In genomic region chr8:34469091-34469490, GRCm38 (mm10) we compare ENCODE assay signal across 26 mouse cellular contexts.
DNase-seq lines count a peak whose midpoint lies in the region; ATAC-seq and TF ChIP-seq lines count a peak whose summit lies in the region.
"Had no signal": no experiment of that assay in that cellular context is flagged by ENCODE, and none has a peak within 500 bp of the region (broad histone marks: within the 10 kb centered on the region; RNA-seq: fewer than 3 reads in every experiment).

No protein-coding gene starts in this region.

- peak overlapping the region; percentile 3; the same call in 1 of the 2 replicates for H3K27ac ChIP-seq in gastrocnemius, adult 2 months
- no peak overlapping the region for H3K27ac ChIP-seq in kidney, postnatal 0 days
- H3K27ac ChIP-seq: embryonic facial prominence, embryonic 13.5 days; embryonic facial prominence, embryonic 15.5 days; forebrain, embryonic 10.5 days; forebrain, embryonic 13.5 days had no signal

- intact Hi-C loops in gastrocnemius, adult 2 months (cut with DNase I) = no loop called here

- H3K27me3 ChIP-seq in kidney, postnatal 0 days (ENCODE audit: insufficient read depth, low read length) = no peaks in the 10 kb centered on the region
- H3K27me3 ChIP-seq: CH12.LX; embryonic facial prominence, embryonic 13.5 days; embryonic facial prominence, embryonic 15.5 days; forebrain, embryonic 13.5 days had no signal

- no peaks in the 10 kb centered on the region for H3K36me3 ChIP-seq in kidney, postnatal 0 days (ENCODE audit: insufficient read depth, low read length)
- H3K36me3 ChIP-seq: embryonic facial prominence, embryonic 13.5 days; embryonic facial prominence, embryonic 15.5 days; forebrain, embryonic 10.5 days; G1E had no signal

- no peak overlapping the region for H3K9ac ChIP-seq in kidney, postnatal 0 days (ENCODE audit: low read depth, low read length)
- H3K9ac ChIP-seq: embryonic facial prominence, embryonic 13.5 days; embryonic facial prominence, embryonic 15.5 days; forebrain, embryonic 13.5 days had no signal

- no peak for TF ChIP-seq CTCF in gastrocnemius, adult 2 months (IDR thresholded peaks at IDR 0.05)
- no peak for TF ChIP-seq CTCF in kidney, postnatal 0 days (IDR thresholded peaks at IDR 0.05; ENCODE audit: low read depth)

- H3K4me1 ChIP-seq in kidney, postnatal 0 days (replicated peaks; ENCODE audit: insufficient read depth, low read length) = peaks cover 5% of the 10 kb centered on the region

- H3K4me3 ChIP-seq in gastrocnemius, adult 2 months = no peak overlapping the region
- H3K4me3 ChIP-seq in kidney, postnatal 0 days (replicated peaks; ENCODE audit: low read depth, low read length) = no peak overlapping the region
- H3K4me3 ChIP-seq: embryonic facial prominence, embryonic 13.5 days; embryonic facial prominence, embryonic 15.5 days; erythroblast, embryonic 14.5 days; forebrain, embryonic 10.5 days; forebrain, embryonic 13.5 days had no signal

- H3K4me2 ChIP-seq in kidney, postnatal 0 days (ENCODE audit: low read length) = no peak overlapping the region
- H3K4me2 ChIP-seq: embryonic facial prominence, embryonic 13.5 days; embryonic facial prominence, embryonic 15.5 days; forebrain, embryonic 13.5 days had no signal

- ATAC-seq in kidney, postnatal 0 days (replicated peaks; ENCODE audit: low FRiP score, low read depth) = no peak
- ATAC-seq: CD4-positive, CD25-positive, alpha-beta regulatory T cell, adult 4 months; forebrain, embryonic 13.5 days; forebrain, embryonic 16.5 days had no signal

- no peaks in the 10 kb centered on the region for H3K9me3 ChIP-seq in kidney, postnatal 0 days (replicated peaks; ENCODE audit: low read length)
- H3K9me3 ChIP-seq: embryonic facial prominence, embryonic 13.5 days; embryonic facial prominence, embryonic 15.5 days; forebrain, embryonic 10.5 days had no signal

- 23% methylated on average over 2 of the region's 2 CpGs for WGBS in kidney, postnatal 0 days

- no peak for DNase-seq in gastrocnemius, adult 2 months
- DNase-seq in gastrocnemius, postnatal 25 days = no peak
- DNase-seq in kidney, postnatal 0 days (ENCODE audit: low spot score) = peak; percentile 66
- no peak for DNase-seq in kidney, postnatal 10 days
- DNase-seq in NIH3T3 (ENCODE audit: low read depth) = peak; percentile 54
- DNase-seq in lung, postnatal 36 days = no peak
- DNase-seq: adrenal gland, adult 2 months; adrenal gland, postnatal 10 days; adrenal gland, postnatal 25 days; B cell, adult 2 months; cerebellum, adult 11 months; cerebellum, adult 18-20 months; cerebellum, adult 8-10 months; cerebellum, adult 9-11 months; cerebellum, postnatal 14 days; cerebellum, postnatal 36 days; embryo, embryonic 11 days had no signal

Comparison
In these comparisons a context has a peak if more than half of its experiments do, and no peak if none do; other contexts are left out.
1. DNase-seq: peak in kidney, postnatal 0 days (single experiment) and NIH3T3 (single experiment); none in gastrocnemius, adult 2 months (single experiment), gastrocnemius, postnatal 25 days (single experiment), kidney, postnatal 10 days (single experiment) and lung, postnatal 36 days (single experiment).